Mouse (Mus musculus): ENCODE results near the gene Dop1b. TPM values are rescaled to one million over a fixed set of nuclear protein-coding genes. Genes with fewer than 3 reads are reported as not detected.
"Not testable (repeated sequence)": the region's sequence is repeated elsewhere in the genome, so short reads cannot be mapped to it uniquely, and the experiment has no call there.

Dop1b gene
- total and polyA plus RNA-seq, 3 experiments = 0.90 to 4.5 (median 3.1) TPM

- in situ Hi-C loops (cut with MboI; ENCODE audit: low pct_ligation_motif_present, low pct_unique_long_range_greater_than_20kb, low sequenced_read_pairs) (no loop called here), dilution Hi-C loops (cut with MboI; ENCODE audit: extremely low pct_ligation_motif_present, extremely low pct_unique_long_range_greater_than_20kb, low sequenced_read_pairs) (no loop called here)
- Histone ChIP-seq H3K79me2 (replicated peaks; ENCODE audit: control insufficient read depth, extremely low read depth, insufficient read depth, poor library complexity, severe bottlenecking) (no peaks in the 10 kb centered on the region), H3K4me2 (ENCODE audit: insufficient read depth, low read depth, poor library complexity, severe bottlenecking) (no peak overlapping the region), H3K36me3 (replicated peaks in 1 of 2; ENCODE audit: control insufficient read depth in 1 of 2, insufficient read depth in 1 of 2, low read length in 1 of 2) (no peaks in the 10 kb centered on the region), H3K4me1 (ENCODE audit: control insufficient read depth in 1 of 2, insufficient read depth in 2 of 2) (peaks cover 14 to 36% of the 10 kb centered on the region in 2 experiments), H3K27ac (ENCODE audit: insufficient read depth, low read depth) (no peak overlapping the region), H3K27me3 (replicated peaks) (no peaks in the 10 kb centered on the region), H3K9me3 (replicated peaks; ENCODE audit: low read length) (peaks cover 19% of the 10 kb centered on the region), H3K4me3 (replicated peaks in 1 of 3; ENCODE audit: low read depth in 2 of 3, low read length in 2 of 3, poor library complexity in 1 of 3) (no peak overlapping the region), H3K9ac (ENCODE audit: insufficient read depth, low read depth) (no peak overlapping the region)
- no peak for DNase-seq (ENCODE audit: extremely low read depth)
- no peak for TF ChIP-seq ZNF384 (IDR thresholded peaks at IDR 0.05; ENCODE audit: low read depth, low read length)
- TF ChIP-seq ETS1 (conservative IDR thresholded peaks at IDR 0.05; ENCODE audit: low read depth, low read length) = no peak
- TF ChIP-seq POLR2A (IDR thresholded peaks at IDR 0.05; ENCODE audit: low read depth, low read length) = no peak
- TF ChIP-seq USF2 (conservative IDR thresholded peaks at IDR 0.05; ENCODE audit: low read depth, low read length) = no peak
- TF ChIP-seq JUND (conservative IDR thresholded peaks at IDR 0.05; ENCODE audit: low read depth, low read length) = no peak
- no peak for TF ChIP-seq USF1 (IDR thresholded peaks at IDR 0.05; ENCODE audit: low read depth, low read length)
- TF ChIP-seq EP300 (IDR thresholded peaks at IDR 0.05; ENCODE audit: low read length) = no peak
- TF ChIP-seq E2F4 (IDR thresholded peaks at IDR 0.05; ENCODE audit: insufficient replicate concordance, low read depth, low read length) = no peak
- TF ChIP-seq SIN3A (IDR thresholded peaks at IDR 0.05; ENCODE audit: low read length) = no peak
- no peak for TF ChIP-seq NELFE (IDR thresholded peaks at IDR 0.05; ENCODE audit: low read depth, low read length)
- no peak for TF ChIP-seq MAZ (IDR thresholded peaks at IDR 0.05; ENCODE audit: low read depth, low read length)
- TF ChIP-seq NRF1 (IDR thresholded peaks at IDR 0.05; ENCODE audit: low read depth, low read length) = no peak
- no peak for TF ChIP-seq RCOR1 (conservative IDR thresholded peaks at IDR 0.05; ENCODE audit: low read depth, low read length)
- no peak for TF ChIP-seq CTCF (conservative IDR thresholded peaks at IDR 0.05 in 1 of 2, IDR thresholded peaks at IDR 0.05 in 1 of 2; ENCODE audit: low read depth in 2 of 2, low read length in 2 of 2)
- TF ChIP-seq HCFC1 (IDR thresholded peaks at IDR 0.05; ENCODE audit: low read depth, low read length) = no peak
- no peak for TF ChIP-seq UBTF (IDR thresholded peaks at IDR 0.05; ENCODE audit: low read depth, low read length)
- TF ChIP-seq MAFK (IDR thresholded peaks at IDR 0.05; ENCODE audit: insufficient replicate concordance, low read length) = no peak
Observed at GRCm38 (mm10) chr16:93820040-93820439, 108.3 kb downstream of the Dop1b start.

GRCm38 (mm10) chr16:93821706-93822105 is 110.0 kb downstream of the Dop1b start:
- no peak for DNase-seq (ENCODE audit: extremely low read depth)
- peaks cover 19% of the 10 kb centered on the region for H3K9me3 ChIP-seq (replicated peaks; ENCODE audit: low read length)
- no peak overlapping the region for H3K4me2 ChIP-seq (ENCODE audit: insufficient read depth, low read depth, poor library complexity, severe bottlenecking)
- no peaks in the 10 kb centered on the region for H3K27me3 ChIP-seq (replicated peaks)
- no peaks in the 10 kb centered on the region for H3K36me3 ChIP-seq (replicated peaks in 1 of 2; ENCODE audit: control insufficient read depth in 1 of 2, insufficient read depth in 1 of 2, low read length in 1 of 2)
- H3K9ac ChIP-seq (ENCODE audit: insufficient read depth, low read depth) = no peak overlapping the region
- H3K27ac ChIP-seq (ENCODE audit: insufficient read depth, low read depth) = no peak overlapping the region
- no peaks in the 10 kb centered on the region for H3K79me2 ChIP-seq (replicated peaks; ENCODE audit: control insufficient read depth, extremely low read depth, insufficient read depth, poor library complexity, severe bottlenecking)
- no peak overlapping the region for H3K4me3 ChIP-seq (replicated peaks in 1 of 3; ENCODE audit: low read depth in 2 of 3, low read length in 2 of 3, poor library complexity in 1 of 3)
- H3K4me1 ChIP-seq (ENCODE audit: control insufficient read depth in 1 of 2, insufficient read depth in 2 of 2) = peaks cover 12 to 23% of the 10 kb centered on the region in 2 experiments
- in situ Hi-C loops (cut with MboI; ENCODE audit: low pct_ligation_motif_present, low pct_unique_long_range_greater_than_20kb, low sequenced_read_pairs) = no loop called here
- no peak for TF ChIP-seq TCF12 (IDR thresholded peaks at IDR 0.05; ENCODE audit: low read depth, low read length)
- no peak for TF ChIP-seq JUND (conservative IDR thresholded peaks at IDR 0.05; ENCODE audit: low read depth, low read length)
- TF ChIP-seq TBP (conservative IDR thresholded peaks at IDR 0.05; ENCODE audit: low read depth, low read length) = no peak
- TF ChIP-seq MAFK (IDR thresholded peaks at IDR 0.05; ENCODE audit: insufficient replicate concordance, low read length) = no peak
- no peak for TF ChIP-seq NELFE (IDR thresholded peaks at IDR 0.05; ENCODE audit: low read depth, low read length)
- no peak for TF ChIP-seq SIN3A (IDR thresholded peaks at IDR 0.05; ENCODE audit: low read length)
- no peak for TF ChIP-seq USF2 (conservative IDR thresholded peaks at IDR 0.05; ENCODE audit: low read depth, low read length)
- TF ChIP-seq POLR2A (IDR thresholded peaks at IDR 0.05; ENCODE audit: low read depth, low read length) = no peak
- no peak for TF ChIP-seq ETS1 (conservative IDR thresholded peaks at IDR 0.05; ENCODE audit: low read depth, low read length)
- TF ChIP-seq MEF2A (IDR thresholded peaks at IDR 0.05; ENCODE audit: borderline replicate concordance, low read depth, low read length) = no peak
- no peak for TF ChIP-seq E2F4 (IDR thresholded peaks at IDR 0.05; ENCODE audit: insufficient replicate concordance, low read depth, low read length)
- TF ChIP-seq RAD21 (IDR thresholded peaks at IDR 0.05; ENCODE audit: low read depth, low read length) = no peak
- TF ChIP-seq PAX5 (IDR thresholded peaks at IDR 0.05; ENCODE audit: low read length) = no peak
- TF ChIP-seq MXI1 (IDR thresholded peaks at IDR 0.05; ENCODE audit: low read depth, low read length) = no peak
- no peak for TF ChIP-seq CHD2 (IDR thresholded peaks at IDR 0.05; ENCODE audit: low read length)
- dilution Hi-C loops (cut with MboI; ENCODE audit: extremely low pct_ligation_motif_present, extremely low pct_unique_long_range_greater_than_20kb, low sequenced_read_pairs) = no loop called here

- H3K27me3 ChIP-seq (replicated peaks); H3K9ac ChIP-seq (ENCODE audit: insufficient read depth, low read depth); H3K36me3 ChIP-seq (replicated peaks in 1 of 2; ENCODE audit: control insufficient read depth in 1 of 2, insufficient read depth in 1 of 2, low read length in 1 of 2); H3K4me2 ChIP-seq (ENCODE audit: insufficient read depth, low read depth, poor library complexity, severe bottlenecking); H3K27ac ChIP-seq (ENCODE audit: insufficient read depth, low read depth); H3K79me2 ChIP-seq (replicated peaks; ENCODE audit: control insufficient read depth, extremely low read depth, insufficient read depth, poor library complexity, severe bottlenecking); dilution Hi-C loops (cut with MboI; ENCODE audit: extremely low pct_ligation_motif_present, extremely low pct_unique_long_range_greater_than_20kb, low sequenced_read_pairs); H3K4me3 ChIP-seq (replicated peaks in 1 of 3; ENCODE audit: low read depth in 2 of 3, low read length in 2 of 3, poor library complexity in 1 of 3); DNase-seq (ENCODE audit: extremely low read depth); in situ Hi-C loops (cut with MboI; ENCODE audit: low pct_ligation_motif_present, low pct_unique_long_range_greater_than_20kb, low sequenced_read_pairs): not testable (repeated sequence)
- Histone ChIP-seq H3K4me1 (ENCODE audit: control insufficient read depth in 1 of 2, insufficient read depth in 2 of 2) (peaks cover 6 to 15% of the 10 kb centered on the region in 2 experiments), H3K9me3 (replicated peaks; ENCODE audit: low read length) (peaks cover 19% of the 10 kb centered on the region)
Observed at GRCm38 (mm10) chr16:93822433-93823225, 110.9 kb downstream of the Dop1b start.
